Mouse (Mus musculus): ENCODE data around the gene Atoh8.

The Atoh8 gene

DNA sequence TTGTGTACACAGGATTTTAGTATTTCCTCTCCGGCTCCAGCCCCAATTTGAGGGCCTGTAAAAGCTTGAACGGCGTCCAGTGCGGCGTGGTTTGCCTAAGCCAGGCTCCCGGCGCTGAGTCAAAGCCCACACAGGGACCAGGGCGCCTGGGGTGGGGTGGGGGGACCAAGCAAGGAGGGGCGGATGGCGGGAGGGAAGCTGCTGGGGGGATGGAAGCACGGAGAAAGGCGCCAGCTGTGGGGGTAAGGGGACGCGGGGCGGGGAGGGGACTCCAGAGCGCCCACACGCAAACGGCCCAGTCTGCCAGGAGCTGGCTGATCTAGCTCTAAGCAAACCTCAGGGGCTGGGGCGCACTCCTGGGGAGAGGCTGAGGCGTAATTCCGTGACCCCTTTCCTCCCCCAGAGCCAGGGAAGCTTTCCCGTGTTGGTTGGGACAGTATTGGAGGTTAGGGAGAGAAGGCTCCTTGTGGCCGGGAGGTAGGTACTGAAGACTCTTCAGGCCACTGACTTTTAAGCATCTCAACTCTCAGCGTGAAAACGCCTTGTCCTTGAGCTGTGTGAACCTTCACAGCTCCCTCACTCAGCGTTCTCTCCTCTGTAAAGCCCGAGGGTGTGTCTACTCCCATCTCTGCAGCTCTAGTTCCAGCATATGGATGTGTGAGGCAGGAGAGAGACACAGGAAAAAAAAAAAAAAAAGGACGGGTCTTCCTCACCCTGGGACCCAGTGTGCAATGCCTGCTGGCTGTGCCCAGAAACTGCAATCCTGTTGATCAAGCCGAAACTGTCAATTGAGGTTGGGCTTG, 46.1 kb downstream of the Atoh8 start:
- DNase-seq: peak; percentile 39 to 68

DNA sequence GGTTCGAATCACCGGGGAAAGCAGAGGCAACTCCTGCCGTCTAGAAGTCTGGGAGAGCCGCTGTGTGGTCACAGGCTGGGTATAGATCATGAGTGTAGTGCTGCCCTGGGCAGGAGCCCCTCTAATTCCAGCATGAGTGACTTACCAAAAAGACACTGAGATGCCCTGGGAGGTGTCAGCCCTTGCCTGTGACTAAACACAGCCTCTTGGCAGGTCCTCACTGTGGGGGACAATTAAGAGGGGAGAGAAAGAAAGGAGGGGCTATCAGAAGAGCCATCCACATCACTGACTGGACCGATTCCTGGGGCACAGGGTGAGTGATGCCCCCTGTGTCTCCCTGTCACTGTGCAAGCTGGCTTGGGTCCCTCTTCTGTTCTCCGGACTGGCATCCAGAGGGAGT, 48.6 kb downstream of the Atoh8 start:
- DNase-seq: no peak

- peak; percentile 74 to 93 for DNase-seq
Observed at GRCm38 (mm10) chr6:72185893-72186490, 49.4 kb downstream of the Atoh8 start.

GRCm38 (mm10) chr6:72184576-72184975, 50.8 kb downstream of the Atoh8 start:
- DNase-seq: no peak

GRCm38 (mm10) chr6:72179562-72180502, 55.5 kb downstream of the Atoh8 start:
- no peak for DNase-seq

- DNase-seq: no peak
Observed at GRCm38 (mm10) chr6:72179006-72179405, 56.4 kb downstream of the Atoh8 start.

- DNase-seq: no peak
Observed at GRCm38 (mm10) chr6:72177417-72177816, 58.0 kb downstream of the Atoh8 start.

GRCm38 (mm10) chr6:72176004-72176403, 59.4 kb downstream of the Atoh8 start:
- DNase-seq: no peak

GRCm38 (mm10) chr6:72175419-72175818, 60.0 kb downstream of the Atoh8 start:
- DNase-seq: no peak

DNA sequence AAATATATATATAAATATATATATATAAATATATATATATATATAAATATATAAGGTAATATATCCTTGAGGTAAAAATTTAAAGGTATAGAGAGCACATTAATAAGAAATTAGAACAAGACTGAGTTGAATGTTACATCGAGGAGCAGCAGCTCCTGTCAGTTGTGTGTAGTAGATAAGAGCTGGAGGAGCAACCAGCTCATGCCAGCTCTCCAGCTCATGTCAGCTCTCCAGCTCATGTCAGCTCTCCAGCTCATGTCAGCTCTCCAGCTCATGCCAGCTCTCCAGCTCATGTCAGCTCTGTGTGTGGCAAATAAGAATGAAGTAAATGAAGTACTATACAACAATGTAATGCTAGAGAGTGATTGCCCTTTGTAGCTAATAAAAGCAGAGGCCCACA, 62.0 kb downstream of the Atoh8 start:
- no peak for DNase-seq

DNA sequence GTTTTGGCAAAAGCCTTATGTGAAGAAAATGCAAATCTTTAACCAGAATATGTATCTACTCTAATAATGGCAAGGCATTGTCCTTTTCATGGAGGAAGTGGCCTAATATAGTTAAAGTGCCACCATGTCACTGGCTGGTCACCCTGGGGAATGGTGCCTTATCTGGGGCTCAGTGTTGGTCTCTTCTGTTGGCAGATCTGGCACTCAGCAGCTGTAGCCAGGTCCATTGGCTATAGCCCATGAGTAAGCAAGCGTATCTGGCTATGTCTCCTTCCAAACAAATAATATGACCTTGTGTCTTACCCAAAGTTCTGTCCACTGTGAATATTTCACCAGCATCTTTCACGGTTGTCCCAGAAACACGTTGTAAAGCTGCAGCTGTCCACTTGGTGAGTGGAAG, 64.0 kb downstream of the Atoh8 start:
- DNase-seq: no peak

GRCm38 (mm10) chr6:72165907-72166306, 69.5 kb downstream of the Atoh8 start:
- DNase-seq: no peak

GRCm38 (mm10) chr6:72164321-72165275, 70.8 kb downstream of the Atoh8 start:
- DNase-seq: peak; percentile 87 to 93

DNA sequence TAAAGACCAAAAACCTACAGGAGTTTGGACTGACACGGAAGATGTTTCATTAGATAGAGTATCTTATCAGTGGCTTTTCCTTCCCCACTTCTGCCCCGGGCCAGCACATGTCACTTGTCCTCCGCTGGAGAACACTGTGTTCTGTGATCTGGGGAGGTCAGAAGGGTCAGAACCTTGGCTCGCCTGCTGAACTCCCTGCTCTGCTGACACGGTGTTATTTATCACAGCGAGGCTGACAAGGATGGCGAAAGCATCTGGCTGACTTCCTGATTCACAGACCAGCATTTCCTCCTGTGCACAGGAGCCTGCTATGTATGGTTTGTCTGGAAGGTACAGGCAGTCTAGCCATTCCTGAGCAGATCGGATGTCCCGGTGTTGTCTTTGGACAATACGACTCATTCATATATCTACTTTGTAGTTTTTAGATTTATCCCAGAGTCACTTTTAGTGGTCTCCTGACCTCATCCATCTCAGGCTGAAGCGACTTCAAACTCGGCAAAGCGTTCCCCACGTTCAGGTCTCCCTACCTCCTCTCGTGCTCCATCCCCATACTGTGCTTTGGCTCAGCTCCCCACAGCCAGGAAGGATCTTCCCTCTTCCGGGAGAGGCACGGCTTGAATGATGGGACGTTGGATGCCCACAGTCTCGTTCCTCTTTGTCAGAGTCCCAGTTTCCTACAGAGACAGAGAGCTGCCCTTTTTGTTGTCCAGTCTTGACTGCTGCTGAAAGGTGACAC, 73.1 kb downstream of the Atoh8 start:
- DNase-seq: peak; percentile 80 to 92

GRCm38 (mm10) chr6:72161751-72162150, 73.6 kb downstream of the Atoh8 start:
- peak in 1 of 2 experiments; percentile 45 for DNase-seq

DNA sequence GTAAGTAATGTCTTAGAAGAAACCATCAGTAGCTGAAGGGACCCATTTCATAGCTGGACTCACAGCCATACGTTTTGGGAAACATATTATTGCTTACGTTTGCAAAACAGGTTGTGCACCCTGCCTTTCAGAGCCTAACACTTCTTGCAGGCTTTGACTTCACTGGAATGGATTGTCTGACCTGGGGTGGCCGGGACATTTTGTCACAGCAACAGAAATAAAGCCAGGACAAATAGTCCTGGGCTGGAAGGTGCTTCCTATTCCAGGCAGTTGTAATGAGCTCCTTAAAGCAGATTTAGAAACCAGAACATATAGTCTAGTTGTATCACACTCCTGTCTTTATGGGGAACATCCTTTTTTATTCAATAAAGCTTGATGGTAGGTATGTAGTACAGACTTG, 74.4 kb downstream of the Atoh8 start:
- no peak for DNase-seq

GRCm38 (mm10) chr6:72159861-72160395, 75.4 kb downstream of the Atoh8 start:
- DNase-seq: no peak

- no peak for DNase-seq
Observed at GRCm38 (mm10) chr6:72158966-72159764, 76.2 kb downstream of the Atoh8 start.

Data from kidney, postnatal 36 days (tissue).